Mouse (Mus musculus): ENCODE measurements around the gene Stard13. TPM values are rescaled to one million over a fixed set of nuclear protein-coding genes. Genes with fewer than 3 reads are reported as not detected.

The Stard13 gene
- total RNA-seq, 1 experiment, result 6.8 TPM

- Histone ChIP-seq H3K4me1 (ENCODE audit: control insufficient read depth in 2 of 2, insufficient read depth in 2 of 2, low read length in 2 of 2, poor library complexity in 1 of 2) (no peaks in the 10 kb centered on the region), H3K4me3 (ENCODE audit: insufficient read depth in 1 of 2, low read depth in 1 of 2, low read length in 2 of 2, poor library complexity in 1 of 2, severe bottlenecking in 1 of 2) (no peak overlapping the region), H3K9ac (ENCODE audit: insufficient read depth, low read depth, low read length, poor library complexity, severe bottlenecking) (no peak overlapping the region), H3K36me3 (ENCODE audit: control insufficient read depth, insufficient read depth, low read length, poor library complexity, severe bottlenecking) (no peaks in the 10 kb centered on the region), H3K27ac (ENCODE audit: insufficient read depth, low read depth, low read length, poor library complexity, severe bottlenecking) (no peak overlapping the region), H3K9me3 (ENCODE audit: control insufficient read depth, insufficient read depth, low read depth, low read length) (no peaks in the 10 kb centered on the region)
- no peak for DNase-seq (ENCODE audit: low read depth, low spot score)
- in situ Hi-C loops (cut with MboI; ENCODE audit: low sequenced_read_pairs in 2 of 2, unreplicated experiment in 2 of 2), result no loop called here
- TF ChIP-seq ZNF384 (IDR thresholded peaks at IDR 0.05; ENCODE audit: low read depth, low read length), result no peak
- no peak for TF ChIP-seq CHD2 (IDR thresholded peaks at IDR 0.05; ENCODE audit: low read depth, low read length)
- TF ChIP-seq ZC3H11A (IDR thresholded peaks at IDR 0.05; ENCODE audit: borderline replicate concordance, low read depth, low read length), result no peak
- TF ChIP-seq HCFC1 (IDR thresholded peaks at IDR 0.05; ENCODE audit: borderline replicate concordance, insufficient read depth, low read length), result no peak
- TF ChIP-seq MAFK (IDR thresholded peaks at IDR 0.05; ENCODE audit: insufficient read depth, low read depth, low read length), result no peak
Measured at GRCm38 (mm10) chr5:151111080-151111871, 122.4 kb downstream of the Stard13 start.

GRCm38 (mm10) chr5:151110461-151110908, 123.2 kb downstream of the Stard13 start:
- DNase-seq (ENCODE audit: low read depth, low spot score), result no peak
- H3K4me1 ChIP-seq (ENCODE audit: control insufficient read depth in 2 of 2, insufficient read depth in 2 of 2, low read length in 2 of 2, poor library complexity in 1 of 2), result no peaks in the 10 kb centered on the region
- no peak overlapping the region for H3K9ac ChIP-seq (ENCODE audit: insufficient read depth, low read depth, low read length, poor library complexity, severe bottlenecking)
- no peaks in the 10 kb centered on the region for H3K36me3 ChIP-seq (ENCODE audit: control insufficient read depth, insufficient read depth, low read length, poor library complexity, severe bottlenecking)
- H3K9me3 ChIP-seq (ENCODE audit: control insufficient read depth, insufficient read depth, low read depth, low read length), result no peaks in the 10 kb centered on the region
- in situ Hi-C loops (cut with MboI; ENCODE audit: low sequenced_read_pairs in 2 of 2, unreplicated experiment in 2 of 2), result no loop called here
- TF ChIP-seq MAFK (IDR thresholded peaks at IDR 0.05; ENCODE audit: insufficient read depth, low read depth, low read length) (no peak), HCFC1 (IDR thresholded peaks at IDR 0.05; ENCODE audit: borderline replicate concordance, insufficient read depth, low read length) (no peak)
- H3K4me3 ChIP-seq (ENCODE audit: insufficient read depth in 1 of 2, low read depth in 1 of 2, low read length in 2 of 2, poor library complexity in 1 of 2, severe bottlenecking in 1 of 2), result no peak overlapping the region
- H3K27ac ChIP-seq (ENCODE audit: insufficient read depth, low read depth, low read length, poor library complexity, severe bottlenecking), result no peak overlapping the region

GRCm38 (mm10) chr5:151109822-151110221, 123.8 kb downstream of the Stard13 start:
- no peaks in the 10 kb centered on the region for H3K9me3 ChIP-seq (ENCODE audit: control insufficient read depth, insufficient read depth, low read depth, low read length)
- no peak for TF ChIP-seq HCFC1 (IDR thresholded peaks at IDR 0.05; ENCODE audit: borderline replicate concordance, insufficient read depth, low read length)
- no peaks in the 10 kb centered on the region for H3K4me1 ChIP-seq (ENCODE audit: control insufficient read depth in 2 of 2, insufficient read depth in 2 of 2, low read length in 2 of 2, poor library complexity in 1 of 2)
- H3K27ac ChIP-seq (ENCODE audit: insufficient read depth, low read depth, low read length, poor library complexity, severe bottlenecking), result no peak overlapping the region
- H3K36me3 ChIP-seq (ENCODE audit: control insufficient read depth, insufficient read depth, low read length, poor library complexity, severe bottlenecking), result no peaks in the 10 kb centered on the region
- in situ Hi-C loops (cut with MboI; ENCODE audit: low sequenced_read_pairs in 2 of 2, unreplicated experiment in 2 of 2), result no loop called here
- DNase-seq (ENCODE audit: low read depth, low spot score), result no peak
- H3K4me3 ChIP-seq (ENCODE audit: insufficient read depth in 1 of 2, low read depth in 1 of 2, low read length in 2 of 2, poor library complexity in 1 of 2, severe bottlenecking in 1 of 2), result no peak overlapping the region
- H3K9ac ChIP-seq (ENCODE audit: insufficient read depth, low read depth, low read length, poor library complexity, severe bottlenecking), result no peak overlapping the region

- no peak for DNase-seq (ENCODE audit: low read depth, low spot score)
- no peak overlapping the region for H3K27ac ChIP-seq (ENCODE audit: insufficient read depth, low read depth, low read length, poor library complexity, severe bottlenecking)
- no peaks in the 10 kb centered on the region for H3K9me3 ChIP-seq (ENCODE audit: control insufficient read depth, insufficient read depth, low read depth, low read length)
- in situ Hi-C loops (cut with MboI; ENCODE audit: low sequenced_read_pairs in 2 of 2, unreplicated experiment in 2 of 2), result no loop called here
- H3K9ac ChIP-seq (ENCODE audit: insufficient read depth, low read depth, low read length, poor library complexity, severe bottlenecking), result no peak overlapping the region
- no peaks in the 10 kb centered on the region for H3K4me1 ChIP-seq (ENCODE audit: control insufficient read depth in 2 of 2, insufficient read depth in 2 of 2, low read length in 2 of 2, poor library complexity in 1 of 2)
- no peak for TF ChIP-seq MAFK (IDR thresholded peaks at IDR 0.05; ENCODE audit: insufficient read depth, low read depth, low read length)
- no peak for TF ChIP-seq ZC3H11A (IDR thresholded peaks at IDR 0.05; ENCODE audit: borderline replicate concordance, low read depth, low read length)
- TF ChIP-seq CHD2 (IDR thresholded peaks at IDR 0.05; ENCODE audit: low read depth, low read length), result no peak
- no peak for TF ChIP-seq ZNF384 (IDR thresholded peaks at IDR 0.05; ENCODE audit: low read depth, low read length)
- TF ChIP-seq HCFC1 (IDR thresholded peaks at IDR 0.05; ENCODE audit: borderline replicate concordance, insufficient read depth, low read length), result no peak
- no peaks in the 10 kb centered on the region for H3K36me3 ChIP-seq (ENCODE audit: control insufficient read depth, insufficient read depth, low read length, poor library complexity, severe bottlenecking)
- H3K4me3 ChIP-seq (ENCODE audit: insufficient read depth in 1 of 2, low read depth in 1 of 2, low read length in 2 of 2, poor library complexity in 1 of 2, severe bottlenecking in 1 of 2), result no peak overlapping the region
Measured at GRCm38 (mm10) chr5:151108955-151109354, 124.7 kb downstream of the Stard13 start.

Measured in ES-E14 (cell line).